Mouse (Mus musculus) testis, adult 2 months (tissue): ENCODE results near the gene Gm9936.

Experiments used
- CTCF ChIP-seq: fragments of 200-500 bp; IDR thresholded peaks from 2 replicates; pipeline ENCODE4 v1.5.1; 2012; ENCODE audit warnings: low read depth, mild to moderate bottlenecking, inconsistent platforms, low read length, moderate library complexity; ENCODE audit not compliant: control insufficient read depth, insufficient read depth, insufficient replicate concordance
- POLR2A ChIP-seq: fragments of 200-500 bp; IDR thresholded peaks from 2 replicates; pipeline ENCODE4 v1.6.1; 2012; ENCODE audit warnings: low read depth, mild to moderate bottlenecking, inconsistent platforms, low read length, moderate library complexity; ENCODE audit not compliant: control insufficient read depth

GRCm38 (mm10) chr5:114895542-114895941 is 37.1 kb upstream of the Gm9936 start:
- TF ChIP-seq CTCF: no peak
- no peak for TF ChIP-seq POLR2A
